11 mouse cellular contexts compared by ENCODE assay signal in the genomic region with DNA sequence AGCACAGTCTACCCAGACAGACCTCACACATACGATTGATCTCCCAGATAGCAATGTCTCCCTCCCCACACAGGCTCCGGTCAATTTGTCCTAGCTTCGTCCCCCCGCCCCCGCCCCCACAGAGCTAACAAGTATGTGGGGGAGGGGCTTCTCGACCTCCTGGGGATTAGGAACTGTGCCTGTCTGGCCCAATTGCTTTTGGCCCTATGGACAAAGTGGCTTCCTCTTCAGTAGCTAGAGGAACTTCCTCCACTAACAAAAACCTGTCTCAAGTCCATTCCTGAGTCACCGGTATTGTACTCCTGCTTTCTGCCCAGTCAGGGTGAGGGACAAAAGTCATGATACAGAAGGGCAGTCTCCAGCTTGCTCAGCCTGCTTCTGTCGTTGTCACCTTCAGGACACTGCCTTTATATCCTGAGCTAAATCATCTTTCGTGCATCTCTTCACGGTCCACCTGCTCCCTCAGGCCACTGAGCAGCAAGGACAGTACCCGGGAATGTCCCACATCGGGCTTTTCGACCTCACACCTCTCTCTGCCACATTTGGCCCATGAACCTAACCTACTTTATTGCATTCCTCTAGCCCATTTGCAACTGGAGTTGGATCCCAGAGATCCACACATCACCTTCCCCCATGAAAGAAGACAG. TPM values are rescaled to one million over a fixed set of nuclear protein-coding genes. Genes with fewer than 3 reads are reported as not detected.
DNase-seq lines count a peak whose midpoint lies in the region; ATAC-seq and TF ChIP-seq lines count a peak whose summit lies in the region.
"Had no signal": no experiment of that assay in that cellular context is flagged by ENCODE, and none has a peak within 500 bp of the region (broad histone marks: within the 10 kb centered on the region; RNA-seq: fewer than 3 reads in every experiment).

No protein-coding gene starts in this region.

- H3K4me1 ChIP-seq in embryonic facial prominence, embryonic 10.5 days: peaks cover 47% of the 10 kb centered on the region
- peaks cover 10% of the 10 kb centered on the region; the same call in 1 of the 2 replicates for H3K4me1 ChIP-seq in embryonic facial prominence, embryonic 14.5 days (ENCODE audit: control insufficient read depth, insufficient read depth, low read length)
- H3K4me1 ChIP-seq in hindbrain, postnatal 0 days (ENCODE audit: insufficient read depth, low read length): peaks cover 22% of the 10 kb centered on the region; the same call in 1 of the 2 replicates
- H3K4me1 ChIP-seq in midbrain, embryonic 14.5 days (ENCODE audit: control insufficient read depth, insufficient read depth, low read length): peaks cover 40% of the 10 kb centered on the region
- H3K4me1 ChIP-seq in cerebellum, adult 2 months (ENCODE audit: control insufficient read depth, insufficient read depth, low read length): peaks cover 11% of the 10 kb centered on the region

- DNase-seq in embryonic facial prominence, embryonic 10.5 days (ENCODE audit: low spot score): no peak
- DNase-seq in embryonic facial prominence, embryonic 14.5 days (ENCODE audit: low spot score): no peak
- DNase-seq in hindbrain, postnatal 0 days (ENCODE audit: low spot score): no peak
- no peak for DNase-seq in midbrain, embryonic 14.5 days
- DNase-seq in cerebellum, adult 2 months: no peak
- DNase-seq in left cerebral cortex, adult 8-10 months (ENCODE audit: low spot score in 2 of 2): no peak
- DNase-seq: lung, adult 18-20 months had no signal

- H3K36me3 ChIP-seq in embryonic facial prominence, embryonic 10.5 days (replicated peaks): no peaks in the 10 kb centered on the region
- H3K36me3 ChIP-seq in embryonic facial prominence, embryonic 14.5 days (ENCODE audit: control insufficient read depth, insufficient read depth, low read length): no peaks in the 10 kb centered on the region
- H3K36me3 ChIP-seq in hindbrain, postnatal 0 days (ENCODE audit: insufficient read depth, low read length): 0 out of 2 replicates have a peak, but pooled peaks cover 2% of the 10 kb centered on the region
- peaks cover 6% of the 10 kb centered on the region; the same call in 1 of the 2 replicates for H3K36me3 ChIP-seq in midbrain, embryonic 14.5 days (ENCODE audit: control insufficient read depth, insufficient read depth, low read length)

- no peak for TF ChIP-seq CTCF in hindbrain, postnatal 0 days (IDR thresholded peaks at IDR 0.05; ENCODE audit: low read depth)
- no peak for TF ChIP-seq CTCF in cerebellum, adult 2 months (IDR thresholded peaks at IDR 0.05; ENCODE audit: borderline replicate concordance, insufficient read depth, low read depth, low read length)

- H3K4me3 ChIP-seq in embryonic facial prominence, embryonic 10.5 days: peak overlapping the region; percentile 61
- no peak overlapping the region; the same call in 1 of the 2 replicates for H3K4me3 ChIP-seq in embryonic facial prominence, embryonic 14.5 days (ENCODE audit: low read depth, low read length)
- H3K4me3 ChIP-seq in hindbrain, postnatal 0 days (ENCODE audit: low read length): no peak overlapping the region
- no peak overlapping the region for H3K4me3 ChIP-seq in midbrain, embryonic 14.5 days (replicated peaks; ENCODE audit: low read depth, low read length)
- H3K4me3 ChIP-seq in cerebellum, adult 2 months (replicated peaks; ENCODE audit: insufficient read depth, low read depth, low read length): no peak overlapping the region

- H3K9ac ChIP-seq in embryonic facial prominence, embryonic 14.5 days (ENCODE audit: low read depth, low read length): no peak overlapping the region
- no peak overlapping the region for H3K9ac ChIP-seq in hindbrain, postnatal 0 days (replicated peaks; ENCODE audit: low read length)
- no peak overlapping the region; the same call in 1 of the 2 replicates for H3K9ac ChIP-seq in midbrain, embryonic 14.5 days (replicated peaks; ENCODE audit: low read length)

- H3K27ac ChIP-seq in embryonic facial prominence, embryonic 10.5 days (replicated peaks): 0 out of 2 replicates have a peak overlapping the region, but pooled peaks have one; percentile 35
- H3K27ac ChIP-seq in embryonic facial prominence, embryonic 14.5 days (replicated peaks; ENCODE audit: low read depth, low read length): no peak overlapping the region
- H3K27ac ChIP-seq in hindbrain, postnatal 0 days: no peak overlapping the region
- H3K27ac ChIP-seq in midbrain, embryonic 14.5 days (replicated peaks; ENCODE audit: low read depth, low read length): peak overlapping the region; percentile 60; the same call in 1 of the 2 replicates
- H3K27ac ChIP-seq in cerebellum, adult 2 months (ENCODE audit: insufficient read depth, low read length): no peak overlapping the region

- H3K27me3 ChIP-seq in embryonic facial prominence, embryonic 10.5 days (replicated peaks; ENCODE audit: low read depth, poor library complexity, severe bottlenecking): peaks cover 76% of the 10 kb centered on the region
- peaks cover 49% of the 10 kb centered on the region for H3K27me3 ChIP-seq in embryonic facial prominence, embryonic 14.5 days (replicated peaks; ENCODE audit: control insufficient read depth, insufficient read depth, low read length)
- H3K27me3 ChIP-seq in hindbrain, postnatal 0 days (ENCODE audit: insufficient read depth, low read length): no peaks in the 10 kb centered on the region
- no peaks in the 10 kb centered on the region for H3K27me3 ChIP-seq in midbrain, embryonic 14.5 days (ENCODE audit: control insufficient read depth, insufficient read depth, low read length)
- no peaks in the 10 kb centered on the region for H3K27me3 ChIP-seq in cerebellum, adult 2 months (ENCODE audit: control insufficient read depth, insufficient read depth, low read length)

- no peaks in the 10 kb centered on the region for H3K9me3 ChIP-seq in embryonic facial prominence, embryonic 10.5 days
- H3K9me3 ChIP-seq in embryonic facial prominence, embryonic 14.5 days (ENCODE audit: control insufficient read depth, low read length): peaks cover 2% of the 10 kb centered on the region; the same call in 1 of the 2 replicates
- no peaks in the 10 kb centered on the region for H3K9me3 ChIP-seq in hindbrain, postnatal 0 days (ENCODE audit: low read length)
- H3K9me3 ChIP-seq in midbrain, embryonic 14.5 days (ENCODE audit: control insufficient read depth, low read length): no peaks in the 10 kb centered on the region

- peak overlapping the region; percentile 62 for H3K4me2 ChIP-seq in embryonic facial prominence, embryonic 14.5 days (ENCODE audit: low read depth, low read length)
- peak overlapping the region; percentile 67 for H3K4me2 ChIP-seq in hindbrain, postnatal 0 days (ENCODE audit: low read depth, low read length)
- H3K4me2 ChIP-seq in midbrain, embryonic 14.5 days (ENCODE audit: low read length): peak overlapping the region; percentile 58

- TF ChIP-seq POLR2A in cerebellum, adult 2 months (IDR thresholded peaks at IDR 0.05; ENCODE audit: borderline replicate concordance, insufficient read depth, low read length): no peak

- no peak for ATAC-seq in embryonic facial prominence, embryonic 14.5 days (ENCODE audit: low read depth)
- ATAC-seq in hindbrain, postnatal 0 days: no peak
- no peak for ATAC-seq in midbrain, embryonic 14.5 days (ENCODE audit: low FRiP score, low TSS enrichment)
- ATAC-seq in erythroblast, adult 5-6 weeks (replicated peaks; ENCODE audit: low FRiP score, poor library complexity, severe bottlenecking): no peak

- WGBS in embryonic facial prominence, embryonic 10.5 days: 5% methylated on average over 13 of the region's 13 CpGs
- WGBS in embryonic facial prominence, embryonic 14.5 days: 7% methylated on average over 13 of the region's 13 CpGs
- 10% methylated on average over 13 of the region's 13 CpGs for WGBS in hindbrain, postnatal 0 days
- 4% methylated on average over 13 of the region's 13 CpGs for WGBS in midbrain, embryonic 14.5 days
- WGBS in cerebellum, adult 2 months: 30% methylated on average over 13 of the region's 13 CpGs

RNA-seq across cellular contexts. Expression of gene Slc22a7, which starts 15.2 kb away (rescaled TPM):
- polyA plus RNA-seq in embryonic facial prominence, embryonic 10.5 days (2016; fragmentation: Nextera tagmentation; extraction: Ambion mirVana): not detected in 2 replicates
- not detected in 2 replicates for polyA plus RNA-seq in embryonic facial prominence, embryonic 14.5 days (2014; fragmentation: Nextera tagmentation; extraction: Ambion mirVana)
- total RNA-seq in hindbrain, postnatal 0 days (2014; rRNA removed): not detected in 2 replicates
- polyA plus RNA-seq in hindbrain, postnatal 0 days (2015; fragmentation: Nextera tagmentation; extraction: Ambion mirVana): 0.13 TPM in 1 of 2 replicates, not detected in the other
- polyA plus RNA-seq in midbrain, embryonic 14.5 days (2014; fragmentation: Nextera tagmentation; extraction: Ambion mirVana): not detected in 2 replicates
- not detected in 2 replicates for total RNA-seq in erythroblast, adult 5-6 weeks (2015; ENCODE audit: low replicate concordance)
- total RNA-seq in erythroblast, adult 5-6 weeks (2017; ENCODE audit: low replicate concordance): not detected in 2 replicates
- polyA plus RNA-seq in cerebellum, adult 2 months (2012; rRNA removed): 0.71 and 0.72 TPM in 2 replicates
- under 1 TPM; 0.53 to 0.78 (median 0.66) TPM for total RNA-seq in left cerebral cortex, adult 8-10 months (2022)
- total RNA-seq: MEL; neutrophil, adult 5-6 weeks had no signal
- polyA plus RNA-seq: gonadal fat pad, adult 2 months had no signal

RNA-seq across cellular contexts. Expression of gene Crip3, which starts 24.7 kb away (rescaled TPM):
- polyA plus RNA-seq in embryonic facial prominence, embryonic 10.5 days (2016; fragmentation: Nextera tagmentation; extraction: Ambion mirVana): 0.77 TPM in 1 of 2 replicates, not detected in the other
- polyA plus RNA-seq in embryonic facial prominence, embryonic 14.5 days (2014; fragmentation: Nextera tagmentation; extraction: Ambion mirVana): 0.99 and 2.0 TPM in 2 replicates
- 1.4 and 4.0 TPM in 2 replicates for total RNA-seq in hindbrain, postnatal 0 days (2014; rRNA removed)
- 1.6 and 1.7 TPM in 2 replicates for polyA plus RNA-seq in hindbrain, postnatal 0 days (2015; fragmentation: Nextera tagmentation; extraction: Ambion mirVana)
- 1.00 and 4.2 TPM in 2 replicates for polyA plus RNA-seq in midbrain, embryonic 14.5 days (2014; fragmentation: Nextera tagmentation; extraction: Ambion mirVana)
- not detected in 2 replicates for total RNA-seq in erythroblast, adult 5-6 weeks (2015; ENCODE audit: low replicate concordance)
- total RNA-seq in erythroblast, adult 5-6 weeks (2017; ENCODE audit: low replicate concordance): not detected in 2 replicates
- polyA plus RNA-seq in cerebellum, adult 2 months (2012; rRNA removed): 3.7 and 4.6 TPM in 2 replicates
- 1 to 10 TPM; 2.0 to 3.0 (median 2.5) TPM for total RNA-seq in left cerebral cortex, adult 8-10 months (2022)
- total RNA-seq: MEL had no signal

RNA-seq across cellular contexts. Expression of gene Ttbk1, which starts 34.0 kb away (rescaled TPM):
- polyA plus RNA-seq in embryonic facial prominence, embryonic 10.5 days (2016; fragmentation: Nextera tagmentation; extraction: Ambion mirVana): 0.67 and 0.80 TPM in 2 replicates
- 0.46 and 0.61 TPM in 2 replicates for polyA plus RNA-seq in embryonic facial prominence, embryonic 14.5 days (2014; fragmentation: Nextera tagmentation; extraction: Ambion mirVana)
- 46.5 and 53.4 TPM in 2 replicates for total RNA-seq in hindbrain, postnatal 0 days (2014; rRNA removed)
- polyA plus RNA-seq in hindbrain, postnatal 0 days (2015; fragmentation: Nextera tagmentation; extraction: Ambion mirVana): 6.3 and 6.5 TPM in 2 replicates
- polyA plus RNA-seq in midbrain, embryonic 14.5 days (2014; fragmentation: Nextera tagmentation; extraction: Ambion mirVana): 6.1 and 6.2 TPM in 2 replicates
- not detected in 2 replicates for total RNA-seq in erythroblast, adult 5-6 weeks (2015; ENCODE audit: low replicate concordance)
- total RNA-seq in erythroblast, adult 5-6 weeks (2017; ENCODE audit: low replicate concordance): not detected in 2 replicates
- polyA plus RNA-seq in cerebellum, adult 2 months (2012; rRNA removed): 46.7 and 47.4 TPM in 2 replicates
- 100 to 1,000 TPM; 110 to 125 (median 119) TPM for total RNA-seq in left cerebral cortex, adult 8-10 months (2022)
- total RNA-seq: MEL had no signal

RNA-seq across cellular contexts. Expression of gene Dnph1, which starts 43.1 kb away (rescaled TPM):
- 79.9 and 81.6 TPM in 2 replicates for polyA plus RNA-seq in embryonic facial prominence, embryonic 10.5 days (2016; fragmentation: Nextera tagmentation; extraction: Ambion mirVana)
- polyA plus RNA-seq in embryonic facial prominence, embryonic 14.5 days (2014; fragmentation: Nextera tagmentation; extraction: Ambion mirVana): 34.5 and 36.9 TPM in 2 replicates
- 8.9 and 9.9 TPM in 2 replicates for total RNA-seq in hindbrain, postnatal 0 days (2014; rRNA removed)
- 19.2 and 23.4 TPM in 2 replicates for polyA plus RNA-seq in hindbrain, postnatal 0 days (2015; fragmentation: Nextera tagmentation; extraction: Ambion mirVana)
- 17.2 and 20.4 TPM in 2 replicates for polyA plus RNA-seq in midbrain, embryonic 14.5 days (2014; fragmentation: Nextera tagmentation; extraction: Ambion mirVana)
- 2.7 and 3.3 TPM in 2 replicates for total RNA-seq in erythroblast, adult 5-6 weeks (2015; ENCODE audit: low replicate concordance)
- total RNA-seq in erythroblast, adult 5-6 weeks (2017; ENCODE audit: low replicate concordance): 1.5 and 4.0 TPM in 2 replicates
- polyA plus RNA-seq in cerebellum, adult 2 months (2012; rRNA removed): 5.3 and 5.6 TPM in 2 replicates
- total RNA-seq in left cerebral cortex, adult 8-10 months (2022): 1 to 10 TPM; 3.0 to 5.4 (median 4.8) TPM
- total RNA-seq: neutrophil, adult 5-6 weeks had no signal

Comparison
In these comparisons a context has a peak if more than half of its experiments do, and no peak if none do; other contexts are left out.
1. H3K27ac ChIP-seq: peak in embryonic facial prominence, embryonic 10.5 days (single experiment) and midbrain, embryonic 14.5 days (single experiment); none in embryonic facial prominence, embryonic 14.5 days (single experiment), hindbrain, postnatal 0 days (single experiment) and cerebellum, adult 2 months (single experiment).
2. Peak in every context shown above with its lines, with median percentiles within 50 percentile points of each other: H3K4me2 ChIP-seq.